In the genomic region with DNA sequence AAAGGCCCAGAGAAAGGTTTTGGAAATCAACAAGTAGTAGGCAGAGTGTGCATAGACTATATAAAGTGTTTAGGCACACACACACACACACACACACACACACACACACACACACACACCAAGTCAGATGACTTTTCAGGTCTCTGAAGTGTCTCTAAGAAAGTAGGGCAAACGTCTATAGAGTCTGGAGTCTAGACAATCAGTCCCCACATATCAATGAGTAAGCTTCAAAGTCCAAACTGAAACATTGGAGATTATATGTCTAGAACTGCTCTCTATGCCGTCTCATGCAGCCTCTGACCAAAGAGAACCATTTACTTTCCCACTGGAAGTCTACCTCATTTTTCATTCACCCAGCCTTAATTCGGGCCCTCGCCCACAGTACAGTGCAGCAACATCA, we compare ENCODE assay signal across 38 mouse cellular contexts. TPM values are rescaled to one million over a fixed set of nuclear protein-coding genes. Genes with fewer than 3 reads are reported as not detected.
"Had no signal": no experiment of that assay in that cellular context is flagged by ENCODE, and none has a peak within 500 bp of the region (broad histone marks: within the 10 kb centered on the region; RNA-seq: fewer than 3 reads in every experiment).

No protein-coding gene starts in this region.

- H3K9ac ChIP-seq: heart, embryonic 12.5 days; hindbrain, embryonic 13.5 days; hindbrain, embryonic 15.5 days; limb, embryonic 12.5 days; liver, embryonic 13.5 days had no signal

- H3K27ac ChIP-seq: heart, embryonic 10.5 days; hindbrain, embryonic 13.5 days; hindbrain, embryonic 15.5 days; hindbrain, postnatal 0 days; layer of hippocampus, adult 2 months; left cerebral cortex, adult 2 months; limb, embryonic 10.5 days; limb, embryonic 12.5 days; liver, embryonic 13.5 days had no signal

- DNase-seq: gastrocnemius, postnatal 14 days; gastrocnemius, postnatal 36 days; heart, adult 18-20 months; heart, postnatal 10 days; heart, postnatal 36 days; kidney, adult 18-20 months; kidney, adult 8-10 months; kidney, postnatal 10 days; kidney, postnatal 25 days; kidney, postnatal 4 days; liver; liver, embryonic 13.5 days had no signal

- H3K27me3 ChIP-seq: hindbrain, embryonic 13.5 days; hindbrain, embryonic 15.5 days; limb, embryonic 12.5 days; liver, embryonic 13.5 days had no signal

- H3K4me3 ChIP-seq: heart, embryonic 10.5 days; heart, embryonic 12.5 days; hindbrain, embryonic 13.5 days; hindbrain, embryonic 15.5 days; layer of hippocampus, adult 2 months; left cerebral cortex, adult 2 months; limb, embryonic 10.5 days; limb, embryonic 12.5 days; liver, embryonic 13.5 days had no signal

- H3K4me1 ChIP-seq: heart, embryonic 10.5 days; heart, embryonic 12.5 days; hindbrain, embryonic 13.5 days; hindbrain, embryonic 15.5 days; limb, embryonic 10.5 days; limb, embryonic 12.5 days; liver, embryonic 13.5 days had no signal

- H3K4me2 ChIP-seq: heart, embryonic 12.5 days; hindbrain, embryonic 13.5 days; hindbrain, embryonic 15.5 days; limb, embryonic 12.5 days; liver, embryonic 11.5 days; liver, embryonic 13.5 days had no signal

- H3K36me3 ChIP-seq: heart, embryonic 10.5 days; heart, embryonic 12.5 days; hindbrain, embryonic 13.5 days; hindbrain, embryonic 15.5 days; limb, embryonic 10.5 days; limb, embryonic 12.5 days; liver, embryonic 13.5 days had no signal

- H3K9me3 ChIP-seq: heart, embryonic 10.5 days; heart, embryonic 12.5 days; hindbrain, embryonic 13.5 days; hindbrain, embryonic 15.5 days; limb, embryonic 10.5 days; limb, embryonic 12.5 days; liver, embryonic 13.5 days had no signal

- ATAC-seq: hindbrain, postnatal 0 days had no signal

RNA-seq across cellular contexts. Expression of gene Tas2r144, which starts 9.9 kb away (rescaled TPM):
- total RNA-seq: gastrocnemius, adult 18-20 months; gastrocnemius, adult 8-10 months; gastrocnemius, postnatal 14 days; gastrocnemius, postnatal 36 days; heart, adult 18-20 months; heart, adult 8-10 months; heart, postnatal 10 days; heart, postnatal 36 days; hematopoietic stem cell, adult 5-6 weeks; hindbrain, postnatal 0 days; layer of hippocampus, adult 2 months; layer of hippocampus, postnatal 10 days; layer of hippocampus, postnatal 25 days; left cerebral cortex, adult 2 months; left cerebral cortex, postnatal 14 days; left cerebral cortex, postnatal 36 days had no signal
- polyA plus RNA-seq: gonadal fat pad, adult 2 months; heart, embryonic 10.5 days; heart, embryonic 12.5 days; heart, embryonic 14.5 days; heart, embryonic 16.5 days; hindbrain, embryonic 11.5 days; hindbrain, embryonic 13.5 days; hindbrain, embryonic 15.5 days; hindbrain, postnatal 0 days; intestine, embryonic 14.5 days; kidney, embryonic 14.5 days; kidney, embryonic 16.5 days; limb, embryonic 10.5 days; limb, embryonic 12.5 days; limb, embryonic 14.5 days; liver, embryonic 11.5 days; liver, embryonic 13.5 days had no signal

RNA-seq across cellular contexts. Expression of gene Tmem139, which starts 36.7 kb away (rescaled TPM):
- total RNA-seq: gastrocnemius, adult 8-10 months; gastrocnemius, postnatal 14 days; heart, postnatal 10 days; hematopoietic stem cell, adult 5-6 weeks; layer of hippocampus, adult 2 months; layer of hippocampus, postnatal 10 days; layer of hippocampus, postnatal 25 days; left cerebral cortex, adult 2 months; left cerebral cortex, postnatal 14 days; left cerebral cortex, postnatal 36 days had no signal
